Mouse (Mus musculus) erythroblast, embryonic 14.5 days (primary cell): ENCODE measurements around the gene Dpep1. TPM values are rescaled to one million over a fixed set of nuclear protein-coding genes. Genes with fewer than 3 reads are reported as not detected.
"Not testable (repeated sequence)": the region's sequence is repeated elsewhere in the genome, so short reads cannot be mapped to it uniquely, and the experiment has no call there.

ENCODE experiments used
- H3K27me3 ChIP-seq: 2 replicates; pipeline ENCODE4 v1.6.1; 2012; ENCODE audit warnings: inconsistent platforms; ENCODE audit not compliant: control insufficient read depth
- H3K36me3 ChIP-seq: 2 replicates; pipeline ENCODE4 v1.6.1; 2012; ENCODE audit warnings: mild to moderate bottlenecking, inconsistent platforms; ENCODE audit not compliant: control insufficient read depth
- H3K4me1 ChIP-seq: 2 replicates; pipeline ENCODE4 v1.6.1; 2012; ENCODE audit warnings: inconsistent platforms; ENCODE audit not compliant: control insufficient read depth
- H3K4me3 ChIP-seq: replicated peaks from 2 replicates; pipeline ENCODE3; 2012; ENCODE audit warnings: moderate library complexity, mild to moderate bottlenecking, inconsistent platforms
- H3K9me3 ChIP-seq: 2 replicates; pipeline ENCODE4 v1.6.1; 2012; ENCODE audit warnings: low read length, inconsistent platforms, mixed read lengths; ENCODE audit not compliant: control insufficient read depth
- GATA1 ChIP-seq: IDR thresholded peaks from 2 replicates; pipeline ENCODE4 v1.6.1; 2012; ENCODE audit warnings: low read length, inconsistent platforms, mixed read lengths
- TAL1 ChIP-seq: IDR thresholded peaks from 3 replicates; pipeline ENCODE4 v1.6.1; 2012; ENCODE audit warnings: low read length, inconsistent platforms, mixed read lengths
- polyA plus RNA-seq: library from polyadenylated mRNA; stranded (reverse); fragments of >175 nt; gene quantifications from 2 replicates; pipeline ENCODE4 v1.2.3, GENCODE M21; 2012

Gene Dpep1
- polyA plus RNA-seq, 1 experiment: not detected

- Histone ChIP-seq H3K27me3 (no peaks in the 10 kb centered on the region; the same call in 1 of the 2 replicates), H3K4me3 (peak within 1 kb of the TSS; percentile 66), H3K9me3 (no peaks in the 10 kb centered on the region), H3K4me1 (peaks cover 24% of the 10 kb centered on the region), H3K36me3 (peaks cover 21% of the 10 kb centered on the region)
- TF ChIP-seq GATA1 (no peak), TAL1 (no peak)
Observed at GRCm38 (mm10) chr8:123224278-123225266, 38.5 kb downstream of the Dpep1 start, which contains the start of gene Cdk10. TSS of gene Cdk10 (plus strand) at chr8:123224842.

DNA sequence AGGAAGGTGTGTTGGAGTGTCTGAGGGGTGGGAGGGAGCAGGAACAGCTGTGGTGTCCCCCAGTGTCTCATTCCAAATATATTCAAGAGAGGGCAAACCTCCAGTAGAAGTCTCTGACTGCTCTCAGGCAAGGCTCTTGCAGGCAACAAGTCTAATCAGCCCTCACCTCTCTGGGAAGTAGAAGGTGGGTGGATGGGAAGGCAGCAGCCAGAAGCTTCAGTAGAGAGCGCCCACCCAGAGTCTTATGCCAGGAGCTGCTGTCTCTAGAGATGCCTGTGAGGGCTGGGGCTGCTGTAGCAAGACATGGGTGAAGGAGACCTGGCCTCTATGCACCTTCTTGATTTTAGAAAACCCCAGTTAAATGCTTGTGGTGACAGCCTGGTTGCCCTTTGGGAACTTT is 42.4 kb downstream of the Dpep1 start:
- Histone ChIP-seq H3K9me3 (no peaks in the 10 kb centered on the region), H3K4me1 (peaks cover 23% of the 10 kb centered on the region), H3K27me3 (peaks cover 3% of the 10 kb centered on the region), H3K36me3 (peaks cover 27% of the 10 kb centered on the region), H3K4me3 (no peak overlapping the region)
- TF ChIP-seq TAL1 (no peak), GATA1 (no peak)

- peaks cover 27% of the 10 kb centered on the region for H3K36me3 ChIP-seq
- not testable (repeated sequence) for H3K4me3 ChIP-seq, H3K9me3 ChIP-seq
- peaks cover 15% of the 10 kb centered on the region for H3K4me1 ChIP-seq
- H3K27me3 ChIP-seq: peaks cover 22% of the 10 kb centered on the region
Observed at GRCm38 (mm10) chr8:123230326-123230725, 44.3 kb downstream of the Dpep1 start.

DNA sequence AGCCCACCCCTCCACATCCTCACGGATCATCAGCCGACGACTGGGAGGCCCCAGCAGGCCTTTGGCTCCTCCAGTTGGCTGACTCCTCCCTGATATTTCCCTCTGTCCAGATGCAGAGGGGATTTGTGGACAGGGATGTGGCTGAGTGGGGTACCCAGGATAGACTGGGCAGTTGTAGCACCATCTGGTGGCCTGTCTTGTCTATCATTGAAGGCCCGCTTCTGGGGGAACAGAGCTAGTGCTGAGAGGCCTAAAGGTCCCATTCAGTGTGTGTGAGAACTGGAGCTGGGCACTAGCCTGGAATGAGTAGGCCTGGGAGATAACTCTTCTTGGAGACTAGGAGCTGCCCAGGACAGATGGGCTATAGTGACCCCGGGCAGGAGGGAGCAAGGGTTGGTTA is 45.7 kb downstream of the Dpep1 start:
- H3K9me3 ChIP-seq: no peaks in the 10 kb centered on the region

GRCm38 (mm10) chr8:123232553-123232952 is 46.5 kb downstream of the Dpep1 start:
- H3K4me3 ChIP-seq: no peak overlapping the region
- peaks cover 23% of the 10 kb centered on the region for H3K4me1 ChIP-seq
- H3K9me3 ChIP-seq: no peaks in the 10 kb centered on the region
- TF ChIP-seq GATA1: no peak
- no peak for TF ChIP-seq TAL1
- H3K27me3 ChIP-seq: peaks cover 35% of the 10 kb centered on the region
- H3K36me3 ChIP-seq: peaks cover 19% of the 10 kb centered on the region

More for the DNA sequence above, 45.7 kb downstream of the Dpep1 start:
- Histone ChIP-seq H3K4me1 (peaks cover 21% of the 10 kb centered on the region), H3K4me3 (no peak overlapping the region), H3K36me3 (peaks cover 27% of the 10 kb centered on the region), H3K27me3 (peaks cover 35% of the 10 kb centered on the region)
- TF ChIP-seq TAL1 (no peak), GATA1 (no peak)

GRCm38 (mm10) chr8:123233300-123233699 is 47.3 kb downstream of the Dpep1 start:
- peaks cover 35% of the 10 kb centered on the region for H3K27me3 ChIP-seq
- peaks cover 13% of the 10 kb centered on the region for H3K36me3 ChIP-seq
- H3K4me1 ChIP-seq: peaks cover 23% of the 10 kb centered on the region
- TF ChIP-seq TAL1: no peak
- no peak for TF ChIP-seq GATA1
- H3K4me3 ChIP-seq: no peak overlapping the region
- no peaks in the 10 kb centered on the region for H3K9me3 ChIP-seq

- H3K27me3 ChIP-seq: peaks cover 35% of the 10 kb centered on the region
- H3K9me3 ChIP-seq: no peaks in the 10 kb centered on the region
- H3K4me3 ChIP-seq: no peak overlapping the region
- peaks cover 23% of the 10 kb centered on the region for H3K4me1 ChIP-seq
- peaks cover 10% of the 10 kb centered on the region for H3K36me3 ChIP-seq
- TF ChIP-seq GATA1: no peak
- TF ChIP-seq TAL1: no peak
Observed at GRCm38 (mm10) chr8:123233760-123234159, 47.7 kb downstream of the Dpep1 start.

- Histone ChIP-seq H3K27me3 (peaks cover 35% of the 10 kb centered on the region), H3K4me1 (peaks cover 23% of the 10 kb centered on the region), H3K36me3 (peaks cover 5% of the 10 kb centered on the region), H3K4me3 (peak overlapping the region; percentile 72), H3K9me3 (no peaks in the 10 kb centered on the region)
- TF ChIP-seq GATA1: no peak
Observed at GRCm38 (mm10) chr8:123234918-123235519, 49.0 kb downstream of the Dpep1 start.

- no peaks in the 10 kb centered on the region for H3K9me3 ChIP-seq
- TF ChIP-seq GATA1 (no peak), TAL1 (no peak)
- peaks cover 35% of the 10 kb centered on the region for H3K27me3 ChIP-seq
- H3K4me1 ChIP-seq: peaks cover 23% of the 10 kb centered on the region
- H3K36me3 ChIP-seq: no peaks in the 10 kb centered on the region
- peak within 1 kb of the TSS; percentile 72 for H3K4me3 ChIP-seq
Observed at GRCm38 (mm10) chr8:123235520-123236497, 49.8 kb downstream of the Dpep1 start, which contains the start of gene Spata2l. TSS of gene Spata2l (minus strand) at chr8:123236233.
